Mouse (Mus musculus) heart, postnatal 25 days (tissue): ENCODE measurements around the gene Nfyb. TPM values are rescaled to one million over a fixed set of nuclear protein-coding genes. Genes with fewer than 3 reads are reported as not detected.

Source experiments
- DNase-seq: peaks from one replicate; pipeline ENCODE4 v3.0.0; 2022; ENCODE audit warnings: low spot score
- intact Hi-C: fragments of 180-260 bp; cut with DNase I; formaldehyde crosslinking; loops from one replicate; pipeline ENCODE4 v1.15.1; 2025
- total RNA-seq, 2 experiments: library from RNA; stranded (reverse); gene quantifications; 2 replicates each; pipeline ENCODE4 v1.2.3; 2021

Gene Nfyb
- total RNA-seq, 2 experiments from 2014 or later = 13.3 to 17.6 TPM

GRCm38 (mm10) chr10:82780816-82781215 lies 16.9 kb upstream of the Nfyb start:
- intact Hi-C loops = no loop called here
- no peak for DNase-seq

GRCm38 (mm10) chr10:82780322-82780721 lies 16.4 kb upstream of the Nfyb start:
- DNase-seq = no peak

GRCm38 (mm10) chr10:82779831-82780230 lies 15.9 kb upstream of the Nfyb start:
- no peak for DNase-seq
- intact Hi-C loops = no loop called here

More at GRCm38 (mm10) chr10:82780322-82780721, 16.4 kb upstream of the Nfyb start:
- intact Hi-C loops = no loop called here

- intact Hi-C loops = no loop called here
- no peak for DNase-seq
Observed at GRCm38 (mm10) chr10:82778791-82779549, 15.0 kb upstream of the Nfyb start.

- intact Hi-C loops = no loop called here
Observed at GRCm38 (mm10) chr10:82777886-82778285, 13.9 kb upstream of the Nfyb start.

GRCm38 (mm10) chr10:82777075-82777474 lies 13.1 kb upstream of the Nfyb start:
- DNase-seq = no peak
- intact Hi-C loops = no loop called here

More at GRCm38 (mm10) chr10:82777886-82778285, 13.9 kb upstream of the Nfyb start:
- DNase-seq = no peak

- intact Hi-C loops = no loop called here
- DNase-seq = no peak
Observed at GRCm38 (mm10) chr10:82774841-82775240, 10.9 kb upstream of the Nfyb start.

GRCm38 (mm10) chr10:82771595-82772170 lies 7.7 kb upstream of the Nfyb start:
- intact Hi-C loops = no loop called here
- no peak for DNase-seq

GRCm38 (mm10) chr10:82770713-82771112 lies 6.8 kb upstream of the Nfyb start:
- intact Hi-C loops = no loop called here
- DNase-seq = no peak

GRCm38 (mm10) chr10:82768901-82769300 lies 5.0 kb upstream of the Nfyb start:
- intact Hi-C loops = loop anchor here (10.0 kb wide), 1 partner anchor 776 kb away; the partner anchor contains the start of gene Washc4

GRCm38 (mm10) chr10:82762756-82763681 lies 925 bp downstream of the Nfyb start:
- intact Hi-C loops = loop anchor here (5.0 to 10.0 kb wide), 4 partner anchors 66 to 782 kb away; partner anchors contain the start of genes Hcfc2 and Washc4
- no peak for DNase-seq

More at GRCm38 (mm10) chr10:82768901-82769300, 5.0 kb upstream of the Nfyb start:
- no peak for DNase-seq

GRCm38 (mm10) chr10:82761037-82761811 lies 2.7 kb downstream of the Nfyb start:
- DNase-seq = no peak
- intact Hi-C loops = loop anchor here (5.0 to 10.0 kb wide), 4 partner anchors 64 to 784 kb away; partner anchors contain the start of genes Hcfc2 and Washc4

GRCm38 (mm10) chr10:82759706-82760105 lies 4.2 kb downstream of the Nfyb start:
- intact Hi-C loops = loop anchor here (5.0 to 10.0 kb wide), 4 partner anchors 62 to 785 kb away; partner anchors contain the start of genes Hcfc2 and Washc4
- no peak for DNase-seq

- no peak for DNase-seq
- intact Hi-C loops = no loop called here
Observed at GRCm38 (mm10) chr10:82758878-82759277, 5.1 kb downstream of the Nfyb start.

GRCm38 (mm10) chr10:82758368-82758767 lies 5.6 kb downstream of the Nfyb start:
- intact Hi-C loops = no loop called here
- DNase-seq = no peak

- intact Hi-C loops = no loop called here
- no peak for DNase-seq
Observed at GRCm38 (mm10) chr10:82757341-82757740, 6.6 kb downstream of the Nfyb start.

- intact Hi-C loops = no loop called here
- DNase-seq = no peak
Observed at GRCm38 (mm10) chr10:82756466-82756865, 7.5 kb downstream of the Nfyb start.

- intact Hi-C loops = no loop called here
- DNase-seq = no peak
Observed at GRCm38 (mm10) chr10:82755213-82755890, 8.6 kb downstream of the Nfyb start.

- intact Hi-C loops = no loop called here
- DNase-seq = no peak
Observed at GRCm38 (mm10) chr10:82754642-82755041, 9.3 kb downstream of the Nfyb start.
